ENCODE assay signal across 21 mouse cellular contexts in genomic region chr14:99206591-99206990, GRCm38 (mm10).
A peak's percentile ranks its signal among the peaks of the same experiment; 100 is the strongest.
DNase-seq lines count a peak whose midpoint lies in the region; ATAC-seq and TF ChIP-seq lines count a peak whose summit lies in the region.
"Had no signal": no experiment of that assay in that cellular context is flagged by ENCODE, and none has a peak within 500 bp of the region (broad histone marks: within the 10 kb centered on the region; RNA-seq: fewer than 3 reads in every experiment).

No protein-coding gene starts in this region.

- intact Hi-C loops in heart, adult 2 months (cut with DNase I), result no loop called here

- TF ChIP-seq CTCF in heart, adult 2 months (IDR thresholded peaks at IDR 0.05), result no peak
- TF ChIP-seq CTCF in liver, postnatal 0 days (IDR thresholded peaks at IDR 0.05; ENCODE audit: low read depth), result no peak

- H3K27ac ChIP-seq in heart, adult 2 months, result no peak overlapping the region
- no peak overlapping the region for H3K27ac ChIP-seq in kidney, embryonic 14.5 days (ENCODE audit: low read depth, low read length)
- H3K27ac ChIP-seq in liver, postnatal 0 days (ENCODE audit: low read depth), result no peak overlapping the region
- no peak overlapping the region for H3K27ac ChIP-seq in hindbrain, embryonic 12.5 days
- H3K27ac ChIP-seq: embryonic facial prominence, embryonic 13.5 days; forebrain, embryonic 10.5 days; gastrocnemius, adult 2 months; heart, embryonic 10.5 days; hindbrain, embryonic 14.5 days had no signal

- no peak for TF ChIP-seq EP300 in heart, adult 2 months (IDR thresholded peaks at IDR 0.05; ENCODE audit: insufficient read depth, low read depth, low read length)
- no peak for TF ChIP-seq EP300 in liver, postnatal 0 days (IDR thresholded peaks at IDR 0.05; ENCODE audit: low read depth)

- no peak for ATAC-seq in kidney, embryonic 14.5 days (ENCODE audit: low FRiP score, low TSS enrichment)
- no peak for ATAC-seq in liver, postnatal 0 days
- ATAC-seq in hindbrain, embryonic 12.5 days (ENCODE audit: low FRiP score), result no peak
- ATAC-seq: forebrain, embryonic 14.5 days had no signal

- no peak overlapping the region for H3K4me2 ChIP-seq in kidney, embryonic 14.5 days (replicated peaks; ENCODE audit: low read depth, low read length)
- H3K4me2 ChIP-seq in liver, postnatal 0 days (ENCODE audit: low read depth, low read length), result no peak overlapping the region
- no peak overlapping the region for H3K4me2 ChIP-seq in hindbrain, embryonic 12.5 days (replicated peaks)
- H3K4me2 ChIP-seq: embryonic facial prominence, embryonic 13.5 days; hindbrain, embryonic 14.5 days had no signal

- no peaks in the 10 kb centered on the region for H3K4me1 ChIP-seq in heart, adult 2 months (ENCODE audit: control insufficient read depth, insufficient read depth, low read length)
- no peaks in the 10 kb centered on the region for H3K4me1 ChIP-seq in kidney, embryonic 14.5 days (ENCODE audit: control insufficient read depth, insufficient read depth, low read length)
- no peaks in the 10 kb centered on the region for H3K4me1 ChIP-seq in liver, postnatal 0 days (ENCODE audit: insufficient read depth)
- H3K4me1 ChIP-seq in hindbrain, embryonic 12.5 days, result no peaks in the 10 kb centered on the region
- H3K4me1 ChIP-seq: embryonic facial prominence, embryonic 13.5 days; forebrain, embryonic 10.5 days; heart, embryonic 10.5 days had no signal

- no peak overlapping the region for H3K4me3 ChIP-seq in heart, adult 2 months
- H3K4me3 ChIP-seq in kidney, embryonic 14.5 days (ENCODE audit: low read length), result no peak overlapping the region
- H3K4me3 ChIP-seq in liver, postnatal 0 days (ENCODE audit: low read depth, low read length), result no peak overlapping the region
- H3K4me3 ChIP-seq in hindbrain, embryonic 12.5 days, result no peak overlapping the region
- H3K4me3 ChIP-seq: embryonic facial prominence, embryonic 13.5 days; forebrain, embryonic 10.5 days; gastrocnemius, adult 2 months; heart, embryonic 10.5 days had no signal

- no peak overlapping the region for H3K9ac ChIP-seq in heart, adult 2 months (ENCODE audit: low read depth, low read length)
- no peak overlapping the region for H3K9ac ChIP-seq in kidney, embryonic 14.5 days (ENCODE audit: low read depth, low read length)
- no peak overlapping the region for H3K9ac ChIP-seq in liver, postnatal 0 days (replicated peaks)
- H3K9ac ChIP-seq in hindbrain, embryonic 12.5 days, result no peak overlapping the region
- H3K9ac ChIP-seq: embryonic facial prominence, embryonic 13.5 days; hindbrain, embryonic 14.5 days had no signal

- H3K27me3 ChIP-seq in heart, adult 2 months (ENCODE audit: control insufficient read depth, insufficient read depth, low read length), result no peaks in the 10 kb centered on the region
- H3K27me3 ChIP-seq in kidney, embryonic 14.5 days (ENCODE audit: control insufficient read depth, insufficient read depth, low read length), result no peaks in the 10 kb centered on the region
- H3K27me3 ChIP-seq in liver, postnatal 0 days (ENCODE audit: insufficient read depth, low read length), result no peaks in the 10 kb centered on the region
- H3K27me3 ChIP-seq in hindbrain, embryonic 12.5 days, result no peaks in the 10 kb centered on the region
- H3K27me3 ChIP-seq: embryonic facial prominence, embryonic 13.5 days had no signal

- no peaks in the 10 kb centered on the region for H3K36me3 ChIP-seq in heart, adult 2 months (ENCODE audit: control insufficient read depth, insufficient read depth, low read length)
- no peaks in the 10 kb centered on the region; the same call in 1 of the 2 replicates for H3K36me3 ChIP-seq in kidney, embryonic 14.5 days (ENCODE audit: control insufficient read depth, insufficient read depth, low read length)
- H3K36me3 ChIP-seq in liver, postnatal 0 days (replicated peaks; ENCODE audit: insufficient read depth, low read length), result peaks cover 6% of the 10 kb centered on the region
- H3K36me3 ChIP-seq in hindbrain, embryonic 12.5 days, result peaks cover 5% of the 10 kb centered on the region; the same call in 1 of the 2 replicates

- peak; percentile 29 for DNase-seq in heart, adult 11 months
- DNase-seq in heart, adult 2 months, result no peak
- DNase-seq in kidney, postnatal 14 days, result peak; percentile 10
- DNase-seq in ZHBTc4 (ENCODE audit: low read depth, low spot score), result peak; percentile 79
- DNase-seq in yolk sac, embryonic 10.5 days (ENCODE audit: low spot score), result peak; percentile 60
- no peak for DNase-seq in liver, postnatal 0 days
- DNase-seq: adrenal gland, postnatal 10 days; cerebellum, adult 11-12 months; cerebellum, adult 9-10 months; cerebellum, postnatal 25 days; gastrocnemius, adult 2 months; gastrocnemius, postnatal 25 days; heart, postnatal 10 days; heart, postnatal 4 days had no signal

- 97% methylated on average over 5 of the region's 5 CpGs for WGBS in heart, adult 2 months
- WGBS in kidney, embryonic 14.5 days, result 94% methylated on average over 5 of the region's 5 CpGs
- WGBS in liver, postnatal 0 days (ENCODE audit: insufficient replicate concordance), result 85% methylated on average over 5 of the region's 5 CpGs
- 90% methylated on average over 5 of the region's 5 CpGs for WGBS in hindbrain, embryonic 12.5 days

- H3K9me3 ChIP-seq in kidney, embryonic 14.5 days (ENCODE audit: control insufficient read depth, low read length), result no peaks in the 10 kb centered on the region
- H3K9me3 ChIP-seq in liver, postnatal 0 days (ENCODE audit: low read length), result no peaks in the 10 kb centered on the region
- no peaks in the 10 kb centered on the region for H3K9me3 ChIP-seq in hindbrain, embryonic 12.5 days (replicated peaks)
- H3K9me3 ChIP-seq: embryonic facial prominence, embryonic 13.5 days; forebrain, embryonic 10.5 days; heart, embryonic 10.5 days had no signal

- no peaks in the 10 kb centered on the region for H3K79me2 ChIP-seq in heart, adult 2 months (replicated peaks; ENCODE audit: control insufficient read depth, insufficient read depth, low read length)

- no peak for TF ChIP-seq POLR2A in heart, adult 2 months (IDR thresholded peaks at IDR 0.05; ENCODE audit: insufficient read depth, low read depth, low read length)

Comparison
In these comparisons a context has a peak if more than half of its experiments do, and no peak if none do; other contexts are left out.
1. DNase-seq: peak in heart, adult 11 months (single experiment), kidney, postnatal 14 days (single experiment), ZHBTc4 (single experiment) and yolk sac, embryonic 10.5 days (single experiment); none in heart, adult 2 months (0 of 2) and liver, postnatal 0 days (single experiment).